Mouse (Mus musculus): ENCODE measurements at regions not wholly inside any gene's neighbourhood (a gene's known extent, or its start where the extent isn't known, plus 50 kb on each side); places are given as distances from the start of the nearest gene placed in this dataset.

DNA sequence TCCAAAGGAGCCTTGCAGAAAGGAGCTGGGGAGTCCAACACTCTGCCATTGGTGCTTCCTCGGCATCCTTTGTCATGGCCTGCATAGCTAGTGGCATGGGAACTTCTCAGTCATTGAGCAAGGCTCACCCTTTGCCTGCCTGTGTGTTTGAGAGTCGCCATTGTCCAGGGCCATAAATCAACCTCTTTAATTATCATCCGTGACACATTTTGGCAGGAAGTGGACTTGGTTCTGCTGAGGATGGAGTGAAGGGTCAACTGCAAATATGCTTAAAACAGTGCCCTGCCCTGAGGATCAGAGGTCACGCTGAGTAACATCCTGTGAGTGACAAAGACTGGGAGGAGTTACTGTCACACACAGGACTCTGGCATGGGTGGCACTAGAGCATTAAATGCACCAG lies 151.2 kb downstream of the Chst1 start:
- no peak for DNase-seq (ENCODE audit: low read depth, low spot score)

DNA sequence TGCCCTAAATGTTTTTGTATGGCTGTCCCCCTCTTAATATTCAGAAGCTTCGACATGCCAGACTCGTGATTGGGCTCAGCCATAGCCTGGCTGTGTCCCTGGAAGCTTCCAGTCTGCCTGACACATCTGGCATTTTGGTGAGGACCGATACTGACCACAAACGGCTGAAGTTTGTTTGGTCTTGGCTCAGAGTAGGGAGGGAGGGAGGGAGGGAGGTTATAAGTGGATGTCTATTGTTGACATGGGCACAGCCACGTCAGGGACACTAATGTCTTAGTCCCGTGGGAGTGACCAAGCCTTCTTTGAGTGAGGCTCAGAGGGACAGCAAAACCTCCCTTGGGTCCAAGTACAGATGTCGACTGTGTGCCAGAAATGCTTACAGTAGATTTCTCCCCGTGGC lies 151.7 kb downstream of the Chst1 start:
- DNase-seq (ENCODE audit: low read depth, low spot score) = no peak

DNA sequence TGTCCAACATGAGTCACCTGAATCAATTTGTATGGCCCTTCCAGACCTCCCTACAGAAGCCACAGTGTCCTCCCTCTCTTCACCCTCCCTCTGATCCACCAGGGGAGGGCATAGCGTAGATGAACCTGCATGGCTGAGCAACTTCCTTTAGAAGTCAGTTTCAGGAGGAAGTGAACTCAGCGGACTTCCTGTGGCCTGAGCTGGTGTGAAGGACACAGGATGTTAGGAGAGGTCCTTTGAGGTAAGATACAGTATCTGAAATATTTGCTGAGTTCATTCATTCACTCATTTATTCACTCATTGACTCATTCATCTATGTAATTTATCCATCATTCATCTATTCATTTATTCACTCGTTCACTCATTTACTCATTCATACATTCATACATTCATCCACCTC lies 152.6 kb downstream of the Chst1 start:
- DNase-seq (ENCODE audit: low read depth, low spot score) = no peak

DNA sequence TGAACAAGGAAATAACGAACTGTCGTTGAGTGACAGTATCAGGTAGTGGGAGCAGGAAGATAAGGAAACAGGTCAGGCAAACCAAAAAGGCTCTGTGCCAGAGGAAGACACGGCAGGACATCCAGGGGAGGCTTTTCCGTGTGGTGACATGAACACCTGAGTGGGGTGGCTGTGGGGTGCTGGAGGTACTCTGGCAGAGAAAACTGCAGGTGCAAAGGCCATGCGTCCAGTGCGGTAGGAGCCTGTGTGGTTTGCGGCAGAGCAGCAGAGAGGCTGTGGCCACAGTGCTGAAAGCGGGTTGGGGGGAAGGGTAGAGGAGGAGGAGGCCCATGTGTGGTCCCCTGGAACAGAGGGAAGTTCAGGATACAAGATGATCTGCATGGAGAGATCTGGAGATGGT lies 153.3 kb downstream of the Chst1 start:
- no peak for DNase-seq (ENCODE audit: low read depth, low spot score)

DNA sequence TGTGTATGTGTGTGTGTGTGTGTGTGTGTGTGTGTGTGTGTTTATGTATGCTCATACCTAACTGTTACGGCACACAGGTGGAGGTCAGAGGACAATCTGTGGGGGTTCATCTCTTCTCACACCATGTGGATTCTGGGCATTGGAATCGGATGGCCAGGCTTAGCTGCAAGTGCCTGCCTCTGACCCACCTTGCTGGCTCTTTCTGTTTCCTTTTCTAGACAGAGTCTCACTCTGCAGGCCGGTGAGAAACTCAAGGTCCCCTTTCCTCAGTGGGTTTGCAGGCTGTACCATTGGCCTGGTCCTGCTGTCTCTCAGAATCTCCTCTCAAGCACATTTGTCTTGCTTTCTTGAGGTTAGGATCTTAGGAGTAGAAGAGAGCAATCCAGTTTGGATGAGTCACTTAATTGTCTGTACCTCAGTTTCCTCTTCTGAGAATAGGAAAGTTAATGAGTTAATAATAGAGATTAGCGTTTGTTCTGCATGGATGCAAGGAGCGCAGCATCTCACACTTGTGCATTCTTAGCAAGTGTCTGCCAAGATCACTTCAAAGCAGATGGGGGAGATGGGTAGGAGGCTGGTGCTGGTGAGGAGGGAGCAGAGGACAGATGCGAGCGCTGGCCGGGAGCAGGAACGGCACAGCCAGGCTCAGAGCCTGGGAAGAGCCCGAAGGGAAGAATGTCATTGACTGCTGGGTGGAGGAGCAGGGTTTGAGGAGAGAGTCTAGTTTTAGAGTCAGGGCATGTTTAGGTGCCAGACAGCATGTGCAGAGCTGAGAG lies 155.2 kb downstream of the Chst1 start:
- DNase-seq (ENCODE audit: low read depth, low spot score) = no peak

DNA sequence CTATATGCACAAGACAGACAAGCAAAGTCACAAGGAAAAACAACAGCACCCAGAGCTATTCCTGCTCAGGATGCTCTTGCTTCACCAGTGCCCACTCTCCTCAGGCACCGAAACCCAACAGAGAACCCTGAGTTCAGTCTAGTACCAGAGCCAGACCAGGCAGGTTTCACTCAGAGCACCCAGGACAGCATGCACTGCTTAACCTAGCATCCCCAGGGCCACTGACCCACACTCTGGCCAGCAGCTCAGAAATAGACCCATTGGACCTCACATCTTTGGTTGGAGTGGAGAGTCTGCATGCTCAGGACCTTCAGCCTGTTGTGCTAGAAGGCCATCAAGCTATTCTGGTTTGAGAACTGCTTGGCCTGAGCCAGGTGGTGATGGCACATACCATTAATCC lies 157.0 kb downstream of the Chst1 start:
- DNase-seq (ENCODE audit: low read depth, low spot score) = no peak

DNA sequence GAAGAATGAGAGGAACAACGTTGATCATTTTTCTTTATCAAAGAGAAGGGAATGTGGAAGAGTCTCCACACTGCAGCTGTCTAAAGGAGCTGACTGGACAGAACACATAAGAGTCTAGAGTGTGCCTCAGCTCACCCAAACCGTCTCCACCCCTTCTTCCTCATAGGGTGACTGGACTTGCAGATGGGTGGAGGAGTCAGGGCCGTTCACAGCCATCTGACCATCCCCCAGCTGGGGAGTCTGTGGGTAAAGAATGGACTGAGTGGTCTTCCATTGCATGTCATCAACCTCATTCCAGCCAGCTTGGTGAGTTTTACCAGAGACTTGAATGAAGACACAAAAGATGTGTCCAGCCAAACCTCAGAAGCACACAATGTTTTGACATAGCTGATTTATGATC lies 156.1 kb upstream of the Syt13 start:
- no peak for DNase-seq (ENCODE audit: low read depth, low spot score)

DNA sequence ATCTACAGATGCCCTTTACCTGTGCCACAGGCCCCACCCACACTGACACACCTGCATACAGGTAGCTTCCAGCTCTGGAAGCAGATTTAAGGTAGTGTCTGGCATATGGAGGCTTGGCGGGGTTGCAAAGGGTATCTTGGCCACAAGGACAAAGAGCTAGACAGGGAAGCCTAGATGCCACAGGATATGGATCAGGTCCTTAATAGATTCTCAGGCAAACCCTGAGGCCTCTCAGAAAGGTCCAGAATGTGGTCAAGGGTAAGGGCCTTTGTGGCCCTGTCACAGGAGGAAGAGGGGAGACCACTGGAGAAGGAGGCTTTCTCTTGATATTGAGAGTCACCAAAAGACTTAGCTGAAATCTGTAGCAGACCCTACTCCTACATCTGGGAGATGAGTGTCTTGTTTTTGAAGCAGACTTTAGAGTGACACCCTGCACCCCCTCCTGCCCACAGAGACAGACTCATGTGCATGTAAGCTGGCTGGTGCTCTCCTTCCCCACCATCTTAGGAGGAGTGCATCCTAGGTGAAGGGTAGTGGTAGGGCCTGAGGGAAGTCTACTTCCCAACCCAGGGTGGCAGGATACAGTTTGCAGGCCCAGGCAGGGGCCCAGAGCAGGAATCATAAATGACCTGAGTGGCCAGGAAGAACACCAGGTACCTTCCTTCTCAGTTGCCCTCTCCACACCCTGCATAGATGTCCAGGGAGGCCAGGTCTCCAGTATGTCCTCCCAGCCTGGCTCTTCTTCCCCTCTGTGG lies 150.8 kb upstream of the Syt13 start:
- DNase-seq (ENCODE audit: low read depth, low spot score) = no peak

DNA sequence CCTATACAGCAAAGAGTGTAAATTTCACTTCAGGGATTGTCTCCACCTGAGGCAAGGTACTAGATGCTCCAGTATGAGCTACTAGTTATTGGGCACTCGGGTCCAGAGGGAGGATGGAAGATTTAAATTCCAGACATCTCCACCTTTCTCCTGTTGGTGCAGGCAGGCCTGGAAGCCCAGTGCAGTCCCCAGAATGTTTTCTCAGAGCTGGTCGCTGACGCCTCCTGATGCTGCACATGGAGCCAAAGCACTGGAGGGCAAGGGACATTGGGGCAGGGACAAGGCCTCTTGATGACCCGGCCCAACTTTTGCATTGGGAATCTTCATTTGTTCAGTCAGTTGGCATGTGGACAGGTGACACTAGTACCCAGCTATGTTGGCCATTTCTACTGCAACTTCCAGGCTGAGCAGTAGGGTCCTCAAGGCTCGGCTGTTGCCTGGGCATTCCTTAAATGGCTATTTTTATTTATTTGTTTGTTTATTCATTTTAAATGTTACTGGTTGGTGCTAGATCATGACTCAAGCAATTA lies 147.4 kb upstream of the Syt13 start:
- no peak for DNase-seq (ENCODE audit: low read depth, low spot score)

DNA sequence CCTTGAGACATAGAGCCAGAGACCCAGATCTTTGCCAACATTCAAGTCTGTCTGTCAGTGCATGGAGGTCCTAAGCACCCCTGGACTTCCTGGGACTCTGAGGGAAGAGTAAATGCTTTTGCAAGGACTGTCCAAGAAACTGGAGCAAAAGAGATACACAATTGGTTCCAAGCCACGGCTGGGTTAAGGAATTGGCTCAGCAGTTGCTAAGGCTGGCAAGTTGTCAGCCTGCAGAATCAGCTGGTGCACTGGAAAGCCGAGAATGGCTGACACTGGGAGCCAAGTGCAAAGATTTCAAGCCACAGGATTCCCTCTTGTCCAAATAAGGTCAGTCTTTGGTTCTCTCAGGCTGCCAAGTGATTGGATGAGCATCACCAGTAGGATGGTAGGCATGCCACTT lies 146.8 kb upstream of the Syt13 start:
- DNase-seq (ENCODE audit: low read depth, low spot score) = no peak

DNA sequence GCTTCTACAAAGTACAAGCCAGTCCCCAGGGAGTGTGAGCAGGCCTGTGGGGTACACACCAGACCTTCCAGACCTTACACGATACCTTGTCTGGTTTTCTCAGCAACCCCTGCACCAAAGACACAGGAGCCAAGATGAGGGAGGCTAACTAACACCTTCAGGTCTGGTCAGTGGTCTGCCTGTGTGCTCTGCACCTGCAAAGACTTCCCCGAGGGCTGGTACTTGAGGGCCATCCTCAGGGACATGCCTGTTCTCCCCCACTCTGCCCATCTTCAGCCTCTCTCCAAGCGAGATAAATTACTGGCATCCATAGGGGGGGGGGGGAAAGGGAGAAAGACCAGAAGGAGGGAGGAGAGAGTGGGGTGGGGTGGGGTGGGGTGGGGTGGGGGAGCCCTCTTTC lies 145.8 kb upstream of the Syt13 start:
- DNase-seq (ENCODE audit: low read depth, low spot score) = no peak

DNA sequence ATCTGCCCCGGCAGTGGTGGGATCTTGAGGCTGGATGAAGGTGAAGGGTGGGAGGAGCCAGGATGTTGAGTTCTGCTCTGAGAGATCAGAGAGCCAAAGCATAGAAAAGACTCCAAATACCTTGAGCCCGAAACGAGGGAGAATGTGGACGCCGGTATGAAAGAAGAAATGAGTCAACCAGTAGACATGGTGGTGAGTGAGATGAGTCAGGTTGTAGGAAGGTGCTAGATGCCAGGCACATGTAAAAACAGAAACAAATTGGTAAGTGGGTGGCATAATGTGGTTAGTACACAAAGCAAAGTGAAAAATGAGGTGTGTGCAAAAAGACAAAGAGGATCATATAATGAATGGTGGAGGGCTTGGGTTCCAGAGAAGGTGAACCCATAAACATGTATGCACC lies 144.8 kb upstream of the Syt13 start:
- DNase-seq (ENCODE audit: low read depth, low spot score) = no peak

DNA sequence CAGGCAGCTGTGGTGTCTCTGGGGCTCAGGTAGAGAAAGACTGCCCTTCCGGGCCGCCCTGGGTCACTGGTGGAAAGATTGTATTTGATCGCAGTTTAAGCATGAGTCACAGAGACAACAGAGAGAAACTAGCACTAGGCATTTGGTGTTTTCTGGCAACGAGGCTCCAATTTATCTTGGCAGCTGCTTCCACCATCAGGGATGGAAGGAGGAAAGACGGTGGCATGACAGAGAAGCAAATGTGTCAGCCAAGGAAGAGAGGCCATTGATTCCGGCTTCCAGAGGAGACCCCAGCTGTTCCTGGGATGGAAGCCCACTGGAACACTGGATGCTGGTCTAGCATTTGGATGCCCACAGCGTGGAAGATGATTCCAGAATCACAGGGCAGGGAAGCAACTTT lies 142.3 kb upstream of the Syt13 start:
- no peak for DNase-seq (ENCODE audit: low read depth, low spot score)

DNA sequence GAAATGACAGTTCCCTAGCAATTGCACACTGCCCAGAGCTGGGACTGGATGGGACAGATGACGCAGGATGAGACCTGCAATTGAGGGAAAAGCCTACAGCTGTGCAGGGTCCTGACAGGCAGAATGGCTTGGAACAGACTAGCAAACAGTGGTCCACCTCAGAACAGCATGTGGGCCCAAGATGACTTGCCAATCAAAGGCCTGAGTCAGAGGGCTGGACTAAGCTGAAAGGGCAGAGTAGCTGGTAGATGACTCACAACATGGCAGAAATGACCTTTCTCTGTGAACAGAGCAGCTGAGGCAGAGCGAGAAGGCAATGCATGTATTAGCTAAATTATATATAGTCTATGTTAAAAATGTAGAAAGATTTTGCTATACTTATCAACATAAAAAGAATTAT lies 138.4 kb upstream of the Syt13 start:
- no peak for DNase-seq (ENCODE audit: low read depth, low spot score)

DNA sequence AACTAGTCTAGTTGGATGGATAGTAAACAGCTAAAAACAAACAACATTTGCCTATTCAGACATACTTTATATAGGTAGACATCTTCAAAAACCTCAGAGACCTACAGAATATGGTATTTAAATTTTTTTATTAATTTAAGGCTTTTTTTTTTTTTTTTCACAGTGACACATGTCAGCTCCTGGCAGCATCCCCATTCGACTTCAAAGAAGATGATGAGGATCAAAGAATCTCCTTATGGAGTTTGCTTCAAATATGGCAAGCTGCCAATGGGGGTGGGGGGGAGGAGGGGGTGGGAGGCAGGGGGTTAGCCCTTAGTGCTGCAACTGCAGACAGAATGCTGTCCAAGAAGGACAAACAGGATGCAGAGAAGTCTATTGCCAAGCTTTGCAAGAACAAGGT lies 135.8 kb upstream of the Syt13 start:
- no peak for DNase-seq (ENCODE audit: low read depth, low spot score)

DNA sequence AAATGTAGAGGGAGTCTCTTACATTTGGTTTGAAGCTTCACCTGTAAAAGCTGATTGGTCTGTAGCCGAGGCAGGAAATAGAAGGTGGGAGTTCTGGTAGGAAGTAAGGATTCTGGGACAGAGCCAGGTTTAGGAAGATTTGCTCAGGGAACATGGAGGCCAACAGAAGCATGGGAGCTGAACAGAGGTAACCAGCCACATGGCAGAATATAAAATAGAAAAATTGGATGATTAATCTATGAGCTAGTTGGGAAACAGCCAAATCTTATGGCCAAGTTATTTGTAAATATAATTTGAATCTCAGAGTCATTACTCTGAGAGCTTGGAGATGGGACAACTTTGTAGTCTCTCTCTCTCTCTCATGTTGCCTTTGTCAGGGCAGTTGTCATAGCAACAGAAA lies 134.9 kb upstream of the Syt13 start:
- DNase-seq (ENCODE audit: low read depth, low spot score) = no peak

DNA sequence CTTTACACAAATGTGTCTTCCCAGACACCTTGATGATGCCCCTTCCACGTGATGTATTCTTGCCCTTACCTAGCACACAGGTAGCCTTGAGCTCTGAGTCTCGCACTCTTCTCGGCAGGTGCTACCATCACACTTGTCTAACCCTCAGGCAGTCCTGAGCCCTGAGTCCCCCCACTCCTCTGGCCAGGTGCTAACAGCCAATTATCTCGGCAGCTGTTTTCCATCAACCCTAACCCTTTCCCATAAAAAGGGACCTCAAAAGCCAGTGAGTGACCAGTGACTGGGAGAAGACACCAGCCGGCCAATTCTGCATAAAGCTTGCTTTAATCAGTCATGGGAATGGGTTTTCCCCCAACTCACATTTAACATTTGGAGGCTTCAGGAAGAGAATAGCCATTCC lies 133.4 kb upstream of the Syt13 start:
- DNase-seq (ENCODE audit: low read depth, low spot score) = no peak

DNA sequence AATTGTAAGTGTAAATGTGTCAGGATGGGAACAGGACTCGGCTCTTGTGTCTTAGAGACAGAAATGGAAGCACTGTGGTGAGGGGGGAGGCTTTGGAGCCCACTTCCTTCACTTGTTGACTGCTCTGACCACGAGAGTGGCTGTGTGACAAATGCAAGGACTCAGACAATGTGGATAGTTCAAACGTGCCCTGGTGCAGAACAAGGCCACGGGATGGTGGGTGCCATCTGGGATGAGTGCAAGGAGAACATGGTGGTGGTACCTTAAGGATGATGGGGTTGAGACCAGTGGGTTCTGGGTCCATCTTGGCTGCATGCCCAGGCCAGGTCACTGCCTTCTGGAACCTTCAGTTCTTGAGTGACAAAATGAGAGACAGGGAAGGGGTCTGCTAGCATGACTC lies 132.3 kb upstream of the Syt13 start:
- DNase-seq (ENCODE audit: low read depth, low spot score) = no peak

DNA sequence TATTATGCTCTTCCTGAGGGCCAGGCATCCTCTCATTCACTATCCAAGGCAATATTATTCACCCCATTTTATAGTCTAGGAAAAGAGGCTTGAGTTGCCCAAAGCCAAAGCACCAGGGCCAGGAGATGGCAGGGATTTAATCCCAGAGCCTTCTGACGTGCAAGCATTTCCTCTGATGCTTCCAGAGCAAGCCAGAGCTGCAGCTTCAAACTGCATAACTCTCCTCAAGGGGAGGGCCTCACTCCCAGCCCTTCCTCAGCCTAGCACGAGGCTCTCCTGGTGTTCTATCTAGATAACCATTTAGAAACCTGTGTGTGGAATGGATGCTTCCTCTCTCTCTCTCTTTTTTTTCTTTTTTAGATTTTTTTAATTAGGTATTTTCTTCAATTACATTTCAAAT lies 130.0 kb upstream of the Syt13 start:
- DNase-seq (ENCODE audit: low read depth, low spot score) = no peak

DNA sequence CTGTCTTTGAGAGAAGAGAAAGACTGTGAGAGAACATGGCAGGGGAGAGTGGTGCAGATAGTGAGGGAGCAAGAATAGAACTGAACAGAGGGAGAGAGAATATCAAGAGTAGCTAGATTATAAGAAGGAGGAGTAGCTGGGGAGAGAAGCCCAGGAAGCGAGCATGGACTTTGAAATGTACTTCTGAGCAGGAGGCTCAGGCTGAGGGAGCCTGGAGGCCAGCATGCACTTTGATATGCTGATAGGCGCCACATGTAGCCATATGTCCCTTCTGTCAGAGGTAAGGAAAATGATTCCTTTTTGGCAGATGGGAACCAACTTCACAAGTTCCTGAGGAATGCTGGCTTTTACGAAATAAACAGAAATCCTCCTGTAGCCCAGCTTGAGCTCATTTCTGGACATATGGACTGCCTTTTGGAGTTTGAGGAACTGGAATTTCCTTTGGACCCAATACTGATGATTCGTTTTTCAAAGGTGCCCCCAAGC lies 126.9 kb upstream of the Syt13 start:
- no peak for DNase-seq (ENCODE audit: low read depth, low spot score)

DNA sequence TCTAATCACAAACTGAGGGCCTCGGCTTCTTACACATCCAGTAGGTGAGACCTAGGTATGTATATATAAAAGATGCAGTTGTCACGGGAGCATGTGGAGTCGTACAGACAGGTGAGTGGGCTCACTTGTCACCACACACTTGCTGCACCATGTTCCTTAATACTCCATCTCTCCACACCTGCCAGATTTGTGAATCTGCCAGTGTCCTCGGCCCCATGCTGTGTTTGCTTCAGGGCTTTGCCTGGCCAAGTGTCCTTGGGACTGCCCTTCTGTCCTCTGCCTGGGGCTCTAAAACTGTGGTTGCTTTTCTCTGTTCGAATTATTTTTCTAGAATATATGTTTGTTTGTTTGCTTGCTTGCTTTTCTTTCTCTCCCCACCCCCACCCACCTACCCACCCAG lies 126.0 kb upstream of the Syt13 start:
- DNase-seq (ENCODE audit: low read depth, low spot score) = no peak

DNA sequence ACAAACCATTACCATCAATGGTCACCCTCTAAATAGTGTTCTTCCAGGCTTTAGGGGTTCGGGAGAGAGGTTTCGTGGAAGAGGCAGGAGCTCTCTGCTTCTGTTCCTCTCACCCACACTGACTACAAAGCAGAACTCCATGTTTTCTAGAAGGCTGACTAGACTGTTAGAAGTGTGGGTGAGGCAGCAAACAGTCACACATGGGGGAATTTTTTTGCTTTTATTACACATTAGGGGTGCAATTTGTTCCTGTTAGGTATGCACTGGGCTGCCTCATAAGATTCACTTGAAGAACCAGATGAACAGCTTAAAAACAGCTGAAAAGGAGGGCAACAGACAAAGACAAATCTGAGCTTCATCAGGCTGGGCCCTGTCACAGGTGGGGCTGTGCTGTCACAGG lies 124.5 kb upstream of the Syt13 start:
- no peak for DNase-seq (ENCODE audit: low read depth, low spot score)

DNA sequence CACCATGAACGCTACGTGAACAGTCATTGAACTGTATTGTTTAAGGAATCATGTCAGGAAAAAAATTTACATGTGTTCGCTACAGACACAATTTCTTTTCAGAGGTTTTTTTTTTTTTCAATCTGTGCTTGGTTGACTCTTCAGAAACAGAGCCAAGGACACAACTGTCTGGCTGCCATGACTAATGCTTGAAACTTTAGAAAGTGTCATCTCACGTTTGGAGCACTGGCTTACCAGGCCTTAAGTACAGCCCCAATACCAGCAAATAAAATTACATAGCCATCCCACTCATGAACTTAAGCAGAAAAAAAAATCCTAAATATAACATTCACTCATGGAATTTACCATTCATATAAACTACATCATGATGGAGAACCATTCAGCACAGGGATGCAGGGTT lies 115.1 kb upstream of the Syt13 start:
- no peak for DNase-seq (ENCODE audit: low read depth, low spot score)

Measured in ZHBTc4 (cell line).